Mouse (Mus musculus) cerebellum, adult (tissue): ENCODE measurements around the gene Spef2.
"Not testable (repeated sequence)": the region's sequence is repeated elsewhere in the genome, so short reads cannot be mapped to it uniquely, and the experiment has no call there.

Experiments
- ATAC-seq: cut with Nextera tagmentation; 2 replicates; pipeline ENCODE4 v1.9.2; 2017; ENCODE audit warnings: mild to moderate bottlenecking, moderate library complexity, mixed read lengths; ENCODE audit not compliant: insufficient number of reproducible peaks, low FRiP score, low TSS enrichment

Spef2 gene

DNA sequence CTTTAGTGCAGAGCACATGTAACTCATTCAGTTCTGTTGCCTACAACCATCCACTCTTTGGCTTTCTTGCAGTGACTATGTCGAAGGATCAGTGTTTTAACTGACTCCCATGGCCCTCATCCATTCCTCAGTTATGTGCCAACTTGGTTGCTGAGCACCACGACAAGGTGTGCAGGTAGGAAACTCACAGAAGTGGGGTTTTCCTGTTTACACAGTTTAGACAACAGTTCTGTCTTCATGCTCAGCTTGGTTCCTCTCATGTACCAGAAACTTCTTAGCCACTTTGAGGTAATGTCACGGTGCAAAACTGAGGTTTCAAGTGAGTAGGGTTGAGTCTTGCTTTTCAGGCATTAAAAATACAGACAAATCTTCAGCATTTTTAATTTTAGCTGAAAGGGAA, 184.5 kb downstream of the Spef2 start:
- ATAC-seq: no peak

DNA sequence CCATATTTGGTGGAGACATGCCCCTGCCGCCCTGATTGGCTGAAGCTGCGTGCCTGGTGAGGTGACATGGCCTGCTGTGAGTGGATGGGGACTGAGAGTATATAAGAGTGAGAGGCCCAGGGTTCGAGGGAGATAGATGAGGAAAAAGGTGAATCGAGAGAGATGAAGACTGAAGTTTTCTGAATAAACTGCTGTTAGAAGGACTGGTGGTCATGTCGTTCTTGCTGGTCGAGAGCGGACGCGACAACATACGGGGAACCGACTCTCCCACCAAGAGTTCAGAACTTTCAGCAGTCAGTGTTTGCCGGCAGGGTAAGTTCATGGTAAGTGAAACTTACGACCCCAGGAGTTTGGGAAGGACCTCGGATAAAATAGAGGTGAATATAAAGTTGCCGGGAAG, 191.4 kb downstream of the Spef2 start:
- ATAC-seq: not testable (repeated sequence)

DNA sequence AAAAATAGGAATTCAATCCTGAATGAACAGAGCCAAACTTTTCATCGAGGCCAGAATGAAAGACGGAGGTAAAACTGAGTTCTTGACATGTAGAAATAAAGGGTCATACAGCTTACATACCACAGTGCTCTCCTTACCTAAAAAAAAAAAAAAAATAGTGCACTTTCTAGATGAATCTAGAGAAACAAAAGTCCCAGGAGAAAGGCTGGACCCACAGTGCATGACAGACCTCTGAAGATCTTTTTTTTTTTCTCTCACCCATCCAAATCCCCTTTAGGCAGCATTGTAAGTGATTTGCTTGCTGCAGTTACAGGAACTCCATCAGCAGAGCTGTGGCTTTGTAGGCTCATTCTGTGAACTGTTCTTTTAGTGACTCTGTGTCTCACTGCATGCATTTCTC, 199.7 kb downstream of the Spef2 start:
- no peak for ATAC-seq

DNA sequence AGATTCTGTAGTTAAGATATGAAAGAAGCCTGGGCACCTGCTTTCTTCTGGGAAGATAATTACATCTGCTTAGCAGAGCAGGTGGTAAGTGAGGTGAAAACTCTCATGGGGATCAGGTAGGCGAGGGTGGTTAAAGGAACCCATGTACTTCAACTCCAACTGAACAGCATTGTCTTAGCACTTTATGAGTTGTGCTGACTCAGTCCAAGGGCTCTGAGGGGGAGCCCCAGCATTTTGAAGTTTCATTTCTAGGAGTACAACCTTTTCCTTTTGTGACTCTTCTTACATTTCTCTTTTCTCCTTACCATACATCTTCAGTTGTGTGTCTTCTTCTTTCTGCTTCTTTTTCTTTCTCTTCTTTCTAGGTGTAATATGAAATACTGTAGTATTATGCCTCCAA, 213.5 kb downstream of the Spef2 start:
- no peak for ATAC-seq

DNA sequence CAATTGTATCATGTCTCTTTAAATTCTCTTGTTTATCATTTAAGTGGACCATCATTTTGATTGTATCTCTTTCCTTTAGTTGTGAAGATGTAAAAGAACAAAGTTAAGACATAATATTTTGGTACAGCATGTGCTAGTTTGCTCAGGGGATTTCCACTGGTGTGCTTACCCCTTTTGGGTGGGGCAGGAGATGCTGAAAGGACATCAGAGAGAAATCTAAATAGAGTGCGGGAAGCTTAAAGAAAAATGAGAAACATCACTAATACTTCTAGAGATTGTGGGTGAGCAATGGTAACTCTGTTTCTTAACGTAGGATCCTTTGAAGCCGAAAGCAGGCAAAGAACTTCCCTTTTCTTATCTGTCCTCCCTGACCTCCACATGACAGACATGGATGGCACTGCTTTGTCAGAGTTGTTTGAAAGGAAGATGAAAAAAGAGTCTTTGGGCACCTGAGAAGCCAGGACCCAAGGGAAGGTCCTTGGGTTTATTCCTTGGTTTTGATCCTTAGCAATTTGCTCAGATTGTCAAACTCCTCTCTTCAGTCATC, 215.2 kb downstream of the Spef2 start:
- ATAC-seq: no peak

DNA sequence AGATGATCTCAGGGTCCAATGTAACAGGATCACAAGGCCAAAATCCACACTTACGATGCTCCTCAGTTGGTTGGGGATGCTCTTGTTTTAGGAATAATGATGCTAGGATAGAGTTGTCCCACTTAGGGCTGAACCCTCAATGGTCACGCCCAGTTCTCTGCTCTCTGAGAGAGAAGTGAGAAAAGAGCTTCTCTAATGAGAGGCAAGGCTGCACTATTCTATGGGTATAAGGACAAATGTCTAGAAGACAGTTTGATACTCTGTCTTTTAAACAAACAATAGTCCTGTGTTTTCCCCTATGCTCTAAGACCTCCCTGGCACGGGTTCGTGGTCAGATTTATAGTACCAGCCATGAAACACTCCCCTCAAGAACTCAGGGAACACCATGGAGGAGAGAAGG, 218.6 kb downstream of the Spef2 start, which contains the start of gene Il7r:
Gene Il7r (minus strand): TSS at position 101 of the 400 bp plus-strand sequence.
- no peak for ATAC-seq

DNA sequence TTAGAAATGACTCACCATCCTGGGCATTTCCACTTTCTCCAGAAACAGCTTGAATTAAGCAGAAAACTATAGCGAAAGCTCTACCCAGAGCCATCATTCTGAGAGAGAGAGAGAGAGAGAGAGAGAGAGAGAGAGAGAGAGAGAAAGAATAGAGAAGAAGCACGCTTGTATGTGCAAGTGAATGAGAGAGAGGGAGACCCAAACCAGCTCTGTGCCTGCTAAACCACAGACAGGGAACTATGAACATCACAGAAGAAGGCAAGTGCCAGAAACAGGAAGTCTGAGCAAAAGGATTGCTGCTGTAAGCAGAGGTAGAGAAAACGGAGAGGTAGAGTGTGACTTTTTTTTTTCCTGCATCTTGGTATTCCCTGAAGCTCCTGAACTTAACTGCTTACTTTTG, 219.0 kb downstream of the Spef2 start:
- no peak for ATAC-seq
